Comparison of ENCODE assay signal across 9 mouse cellular contexts in genomic region chr5:34538527-34538926, GRCm38 (mm10). TPM values are rescaled to one million over a fixed set of nuclear protein-coding genes. Genes with fewer than 3 reads are reported as not detected.
DNase-seq lines count a peak whose midpoint lies in the region; ATAC-seq and TF ChIP-seq lines count a peak whose summit lies in the region.
"Had no signal": no experiment of that assay in that cellular context is flagged by ENCODE, and none has a peak within 500 bp of the region (broad histone marks: within the 10 kb centered on the region; RNA-seq: fewer than 3 reads in every experiment).

No protein-coding gene starts in this region.

- TF ChIP-seq CTCF in heart, adult 2 months (IDR thresholded peaks at IDR 0.05), result peak; percentile 41
- peak; percentile 6; the same call in 1 of the 2 replicates for TF ChIP-seq CTCF in embryonic fibroblast, embryonic 13.5 days (IDR thresholded peaks at IDR 0.05; ENCODE audit: borderline replicate concordance, insufficient read depth, low read length)

- no peak for TF ChIP-seq EP300 in heart, adult 2 months (IDR thresholded peaks at IDR 0.05; ENCODE audit: insufficient read depth, low read depth, low read length)

- peak; percentile 82 for ATAC-seq in CD4-positive, CD25-positive, alpha-beta regulatory T cell, adult 4 months
- no peak for ATAC-seq in hindbrain, embryonic 13.5 days (ENCODE audit: low FRiP score)
- no peak for ATAC-seq in midbrain, embryonic 15.5 days (replicated peaks)

- no peaks in the 10 kb centered on the region for H3K79me2 ChIP-seq in heart, adult 2 months (replicated peaks; ENCODE audit: control insufficient read depth, insufficient read depth, low read length)

- H3K4me1 ChIP-seq in heart, adult 2 months (ENCODE audit: control insufficient read depth, insufficient read depth, low read length), result peaks cover 3% of the 10 kb centered on the region
- H3K4me1 ChIP-seq in embryonic fibroblast, embryonic 13.5 days (ENCODE audit: control insufficient read depth, insufficient read depth, low read length), result no peaks in the 10 kb centered on the region; the same call in 1 of the 2 replicates
- H3K4me1 ChIP-seq in hindbrain, embryonic 13.5 days (replicated peaks), result no peaks in the 10 kb centered on the region
- no peaks in the 10 kb centered on the region for H3K4me1 ChIP-seq in midbrain, embryonic 15.5 days
- no peaks in the 10 kb centered on the region for H3K4me1 ChIP-seq in midbrain, embryonic 10.5 days

- intact Hi-C loops in heart, adult 2 months (cut with DNase I), result no loop called here
- intact Hi-C loops in heart, postnatal 36 days (cut with DNase I), result no loop called here

- WGBS in heart, adult 2 months, result 49% methylated on average over 5 of the region's 5 CpGs
- 41% methylated on average over 5 of the region's 5 CpGs for WGBS in hindbrain, embryonic 13.5 days
- WGBS in midbrain, embryonic 15.5 days, result 42% methylated on average over 5 of the region's 5 CpGs
- WGBS in midbrain, embryonic 10.5 days, result 45% methylated on average over 5 of the region's 5 CpGs

- no peaks in the 10 kb centered on the region for H3K36me3 ChIP-seq in heart, adult 2 months (ENCODE audit: control insufficient read depth, insufficient read depth, low read length)
- no peaks in the 10 kb centered on the region for H3K36me3 ChIP-seq in hindbrain, embryonic 13.5 days
- H3K36me3 ChIP-seq in midbrain, embryonic 15.5 days (replicated peaks), result no peaks in the 10 kb centered on the region
- H3K36me3 ChIP-seq in midbrain, embryonic 10.5 days, result no peaks in the 10 kb centered on the region
- H3K36me3 ChIP-seq: heart, embryonic 15.5 days had no signal

- H3K9ac ChIP-seq in heart, adult 2 months (ENCODE audit: low read depth, low read length), result no peak overlapping the region
- no peak overlapping the region for H3K9ac ChIP-seq in hindbrain, embryonic 13.5 days
- no peak overlapping the region for H3K9ac ChIP-seq in midbrain, embryonic 15.5 days
- H3K9ac ChIP-seq: heart, embryonic 15.5 days had no signal

- no peak overlapping the region for H3K4me3 ChIP-seq in heart, adult 2 months
- no peak overlapping the region for H3K4me3 ChIP-seq in embryonic fibroblast, embryonic 13.5 days (ENCODE audit: insufficient read depth, low read length)
- H3K4me3 ChIP-seq in hindbrain, embryonic 13.5 days, result no peak overlapping the region
- no peak overlapping the region for H3K4me3 ChIP-seq in midbrain, embryonic 15.5 days
- H3K4me3 ChIP-seq in midbrain, embryonic 10.5 days, result no peak overlapping the region
- H3K4me3 ChIP-seq: heart, embryonic 15.5 days had no signal

- no peaks in the 10 kb centered on the region for H3K27me3 ChIP-seq in heart, adult 2 months (ENCODE audit: control insufficient read depth, insufficient read depth, low read length)
- no peaks in the 10 kb centered on the region for H3K27me3 ChIP-seq in hindbrain, embryonic 13.5 days
- no peaks in the 10 kb centered on the region for H3K27me3 ChIP-seq in midbrain, embryonic 15.5 days (replicated peaks)
- no peaks in the 10 kb centered on the region for H3K27me3 ChIP-seq in midbrain, embryonic 10.5 days (ENCODE audit: low read depth, poor library complexity, severe bottlenecking)
- H3K27me3 ChIP-seq: heart, embryonic 15.5 days had no signal

- no peak for TF ChIP-seq POLR2A in heart, adult 2 months (IDR thresholded peaks at IDR 0.05; ENCODE audit: insufficient read depth, low read depth, low read length)
- no peak for TF ChIP-seq POLR2A in embryonic fibroblast, embryonic 13.5 days (IDR thresholded peaks at IDR 0.05; ENCODE audit: low read depth, low read length)

- H3K9me3 ChIP-seq in hindbrain, embryonic 13.5 days, result no peaks in the 10 kb centered on the region
- H3K9me3 ChIP-seq in midbrain, embryonic 15.5 days, result no peaks in the 10 kb centered on the region
- no peaks in the 10 kb centered on the region for H3K9me3 ChIP-seq in midbrain, embryonic 10.5 days (replicated peaks)
- H3K9me3 ChIP-seq: heart, embryonic 15.5 days had no signal

- no peak overlapping the region for H3K27ac ChIP-seq in heart, adult 2 months
- H3K27ac ChIP-seq in embryonic fibroblast, embryonic 13.5 days (ENCODE audit: insufficient read depth, low read length), result no peak overlapping the region
- no peak overlapping the region for H3K27ac ChIP-seq in hindbrain, embryonic 13.5 days
- H3K27ac ChIP-seq in midbrain, embryonic 15.5 days, result no peak overlapping the region
- H3K27ac ChIP-seq in midbrain, embryonic 10.5 days (replicated peaks), result no peak overlapping the region
- H3K27ac ChIP-seq: heart, embryonic 15.5 days had no signal

- DNase-seq in heart, adult 2 months, result peak in 1 of 2 experiments; percentile 48
- DNase-seq in heart, postnatal 36 days, result no peak
- peak; percentile 36 for DNase-seq in retina, embryonic 14.5 days (ENCODE audit: low spot score)
- no peak for DNase-seq in midbrain, embryonic 10.5 days (ENCODE audit: low spot score)

- no peak overlapping the region for H3K4me2 ChIP-seq in hindbrain, embryonic 13.5 days
- H3K4me2 ChIP-seq in midbrain, embryonic 15.5 days, result no peak overlapping the region
- H3K4me2 ChIP-seq: heart, embryonic 15.5 days had no signal

RNA-seq across cellular contexts. Expression of gene Sh3bp2, which starts 12.9 kb away (rescaled TPM):
- 1 to 10 TPM; 2.7 to 3.1 TPM for total RNA-seq in heart, adult 2 months (2021)
- polyA plus RNA-seq in heart, adult 2 months (2012; rRNA removed), result 3.7 and 4.4 TPM in 2 replicates
- 1 to 10 TPM; 3.8 to 5.5 TPM for total RNA-seq in heart, postnatal 36 days (2021)
- polyA plus RNA-seq in CD4-positive, CD25-positive, alpha-beta regulatory T cell, adult 4 months (2017; shearing (Covaris generic)), result 10 to 100 TPM in 1 of 2 experiments, 1 to 10 TPM in 1; 6.0 to 18.6 TPM
- polyA plus RNA-seq in embryonic fibroblast, embryonic 13.5 days (2011; ENCODE audit: insufficient read length, low read depth, missing spikeins), result 5.4 and 7.1 TPM in 2 replicates
- 17.1 and 20.9 TPM in 2 replicates for polyA plus RNA-seq in hindbrain, embryonic 13.5 days (2015; fragmentation: Nextera tagmentation; extraction: Ambion mirVana)
- polyA plus RNA-seq in midbrain, embryonic 15.5 days (2015; fragmentation: Nextera tagmentation; extraction: Ambion mirVana), result 25.4 and 25.9 TPM in 2 replicates
- polyA plus RNA-seq in midbrain, embryonic 10.5 days (2016; fragmentation: Nextera tagmentation; extraction: Ambion mirVana), result 6.4 and 10.3 TPM in 2 replicates

RNA-seq across cellular contexts. Expression of gene Tnip2, which starts 24.7 kb away (rescaled TPM):
- total RNA-seq in heart, adult 2 months (2021), result 1 to 10 TPM; 5.9 to 6.7 TPM
- polyA plus RNA-seq in heart, adult 2 months (2012; rRNA removed), result 12.5 and 14.5 TPM in 2 replicates
- total RNA-seq in heart, postnatal 36 days (2021), result 1 to 10 TPM; 5.5 to 6.7 TPM
- polyA plus RNA-seq in CD4-positive, CD25-positive, alpha-beta regulatory T cell, adult 4 months (2017; shearing (Covaris generic)), result 10 to 100 TPM; 26.9 to 31.4 TPM
- polyA plus RNA-seq in embryonic fibroblast, embryonic 13.5 days (2011; ENCODE audit: insufficient read length, low read depth, missing spikeins), result 12.5 and 13.9 TPM in 2 replicates
- polyA plus RNA-seq in hindbrain, embryonic 13.5 days (2015; fragmentation: Nextera tagmentation; extraction: Ambion mirVana), result 10.3 and 10.7 TPM in 2 replicates
- polyA plus RNA-seq in midbrain, embryonic 15.5 days (2015; fragmentation: Nextera tagmentation; extraction: Ambion mirVana), result 10.9 and 13.0 TPM in 2 replicates
- polyA plus RNA-seq in midbrain, embryonic 10.5 days (2016; fragmentation: Nextera tagmentation; extraction: Ambion mirVana), result 5.3 and 8.0 TPM in 2 replicates

RNA-seq across cellular contexts. Expression of gene Add1, which starts 34.9 kb away (rescaled TPM):
- 100 to 1,000 TPM; 129 TPM for total RNA-seq in heart, adult 2 months (2021)
- 116 and 147 TPM in 2 replicates for polyA plus RNA-seq in heart, adult 2 months (2012; rRNA removed)
- 100 to 1,000 TPM; 128 to 131 TPM for total RNA-seq in heart, postnatal 36 days (2021)
- polyA plus RNA-seq in CD4-positive, CD25-positive, alpha-beta regulatory T cell, adult 4 months (2017; shearing (Covaris generic)), result 100 to 1,000 TPM; 117 to 179 TPM
- 189 and 191 TPM in 2 replicates for polyA plus RNA-seq in embryonic fibroblast, embryonic 13.5 days (2011; ENCODE audit: insufficient read length, low read depth, missing spikeins)
- polyA plus RNA-seq in hindbrain, embryonic 13.5 days (2015; fragmentation: Nextera tagmentation; extraction: Ambion mirVana), result 206 and 216 TPM in 2 replicates
- polyA plus RNA-seq in midbrain, embryonic 15.5 days (2015; fragmentation: Nextera tagmentation; extraction: Ambion mirVana), result 218 and 221 TPM in 2 replicates
- polyA plus RNA-seq in midbrain, embryonic 10.5 days (2016; fragmentation: Nextera tagmentation; extraction: Ambion mirVana), result 166 and 195 TPM in 2 replicates
